ENCODE assay signal across 11 mouse cellular contexts in the genomic region with DNA sequence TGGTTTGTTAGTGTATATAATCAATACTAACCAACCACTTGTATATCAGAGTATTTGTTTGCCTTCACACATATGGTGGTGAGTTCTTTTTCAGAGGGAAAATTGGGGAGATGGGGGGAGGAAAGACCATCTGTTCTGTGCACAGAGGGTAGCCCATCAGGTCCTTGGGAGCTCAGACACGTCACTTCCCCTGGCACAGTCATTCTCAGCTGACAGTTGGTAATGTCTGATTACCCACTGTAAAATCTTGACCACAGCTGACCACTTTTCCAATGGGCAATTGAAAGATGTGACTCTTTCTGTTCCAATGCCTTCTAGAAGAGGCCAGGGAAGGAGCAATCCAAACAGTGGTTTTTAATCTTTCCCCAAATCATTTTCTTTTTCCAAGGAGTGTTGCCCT.
DNase-seq lines count a peak whose midpoint lies in the region; ATAC-seq and TF ChIP-seq lines count a peak whose summit lies in the region.
"Had no signal": no experiment of that assay in that cellular context is flagged by ENCODE, and none has a peak within 500 bp of the region (broad histone marks: within the 10 kb centered on the region; RNA-seq: fewer than 3 reads in every experiment).

No protein-coding gene starts in this region.

- no peaks in the 10 kb centered on the region for H3K9me3 ChIP-seq in embryonic facial prominence, embryonic 12.5 days
- no peaks in the 10 kb centered on the region for H3K9me3 ChIP-seq in embryonic facial prominence, embryonic 10.5 days
- H3K9me3 ChIP-seq in kidney, postnatal 0 days (replicated peaks; ENCODE audit: low read length), result no peaks in the 10 kb centered on the region
- no peaks in the 10 kb centered on the region for H3K9me3 ChIP-seq in intestine, embryonic 15.5 days

- no peak for TF ChIP-seq CTCF in kidney, postnatal 0 days (IDR thresholded peaks at IDR 0.05; ENCODE audit: low read depth)

- H3K4me1 ChIP-seq in embryonic facial prominence, embryonic 12.5 days, result peaks cover 30% of the 10 kb centered on the region
- peaks cover 35% of the 10 kb centered on the region for H3K4me1 ChIP-seq in embryonic facial prominence, embryonic 10.5 days
- H3K4me1 ChIP-seq in kidney, postnatal 0 days (replicated peaks; ENCODE audit: insufficient read depth, low read length), result peaks cover 25% of the 10 kb centered on the region; the same call in 1 of the 2 replicates
- H3K4me1 ChIP-seq in intestine, embryonic 15.5 days (replicated peaks), result peaks cover 50% of the 10 kb centered on the region

- 35% methylated on average over 1 of the region's 1 CpGs for whole genome bisulfite sequencing in embryonic facial prominence, embryonic 12.5 days
- 63% methylated on average over 1 of the region's 1 CpGs for WGBS in embryonic facial prominence, embryonic 10.5 days
- WGBS in kidney, postnatal 0 days, result 30% methylated on average over 1 of the region's 1 CpGs
- 40% methylated on average over 1 of the region's 1 CpGs for WGBS in intestine, embryonic 15.5 days

- ATAC-seq in embryonic facial prominence, embryonic 12.5 days (ENCODE audit: insufficient number of reproducible peaks, insufficient read depth, low FRiP score, low TSS enrichment), result no peak
- no peak for ATAC-seq in kidney, postnatal 0 days (replicated peaks; ENCODE audit: low FRiP score, low read depth)
- no peak for ATAC-seq in intestine, embryonic 15.5 days
- 0 out of 2 replicates have a peak, but pooled peaks have one; percentile 36 for ATAC-seq in megakaryocyte, adult 5-6 weeks (ENCODE audit: poor library complexity, severe bottlenecking)

- H3K4me3 ChIP-seq in embryonic facial prominence, embryonic 12.5 days, result no peak overlapping the region
- H3K4me3 ChIP-seq in embryonic facial prominence, embryonic 10.5 days, result no peak overlapping the region
- H3K4me3 ChIP-seq in kidney, postnatal 0 days (replicated peaks; ENCODE audit: low read depth, low read length), result no peak overlapping the region
- no peak overlapping the region for H3K4me3 ChIP-seq in intestine, embryonic 15.5 days (replicated peaks)

- no peaks in the 10 kb centered on the region for H3K36me3 ChIP-seq in embryonic facial prominence, embryonic 12.5 days
- no peaks in the 10 kb centered on the region for H3K36me3 ChIP-seq in embryonic facial prominence, embryonic 10.5 days (replicated peaks)
- H3K36me3 ChIP-seq in kidney, postnatal 0 days (ENCODE audit: insufficient read depth, low read length), result no peaks in the 10 kb centered on the region
- no peaks in the 10 kb centered on the region for H3K36me3 ChIP-seq in intestine, embryonic 15.5 days

- H3K9ac ChIP-seq in embryonic facial prominence, embryonic 12.5 days, result no peak overlapping the region
- no peak overlapping the region for H3K9ac ChIP-seq in kidney, postnatal 0 days (ENCODE audit: low read depth, low read length)
- H3K9ac ChIP-seq in intestine, embryonic 15.5 days, result no peak overlapping the region

- no peaks in the 10 kb centered on the region for H3K27me3 ChIP-seq in embryonic facial prominence, embryonic 12.5 days
- H3K27me3 ChIP-seq in embryonic facial prominence, embryonic 10.5 days (replicated peaks; ENCODE audit: low read depth, poor library complexity, severe bottlenecking), result no peaks in the 10 kb centered on the region
- no peaks in the 10 kb centered on the region for H3K27me3 ChIP-seq in kidney, postnatal 0 days (ENCODE audit: insufficient read depth, low read length)
- H3K27me3 ChIP-seq in intestine, embryonic 15.5 days (replicated peaks), result no peaks in the 10 kb centered on the region

- H3K4me2 ChIP-seq in embryonic facial prominence, embryonic 12.5 days (replicated peaks), result no peak overlapping the region
- H3K4me2 ChIP-seq in kidney, postnatal 0 days (ENCODE audit: low read length), result peak overlapping the region; percentile 35; the same call in 1 of the 2 replicates
- peak overlapping the region; percentile 27; the same call in 1 of the 2 replicates for H3K4me2 ChIP-seq in intestine, embryonic 15.5 days (replicated peaks)

- 0 out of 2 replicates have a peak overlapping the region, but pooled peaks have one; percentile 38 for H3K27ac ChIP-seq in embryonic facial prominence, embryonic 12.5 days
- H3K27ac ChIP-seq in embryonic facial prominence, embryonic 10.5 days (replicated peaks), result no peak overlapping the region
- peak overlapping the region; percentile 60 for H3K27ac ChIP-seq in kidney, postnatal 0 days
- H3K27ac ChIP-seq in intestine, embryonic 15.5 days, result peak overlapping the region; percentile 86

- DNase-seq in embryonic facial prominence, embryonic 10.5 days (ENCODE audit: low spot score), result no peak
- DNase-seq in kidney, postnatal 0 days (ENCODE audit: low spot score), result no peak
- DNase-seq in kidney, adult 8-10 months, result no peak
- DNase-seq in retina, embryonic 14.5 days (ENCODE audit: low spot score), result no peak
- DNase-seq in frontal cortex, postnatal 14 days (ENCODE audit: low spot score in 2 of 2), result no peak
- DNase-seq: kidney, adult 18-20 months; left cerebral cortex, postnatal 4 days; retina, postnatal 1 day had no signal
